Mouse (Mus musculus) C2C12 (cell line): Measurements from ENCODE around the gene Nek2. TPM values are rescaled to one million over a fixed set of nuclear protein-coding genes. Genes with fewer than 3 reads are reported as not detected.

ENCODE experiments used
- H3K27me3 ChIP-seq: one replicate; pipeline ENCODE4 v1.6.1; 2011; ENCODE audit not compliant: control insufficient read depth, insufficient read depth, insufficient read length
- H3K36me3 ChIP-seq: one replicate; pipeline ENCODE4 v1.6.1; 2011; ENCODE audit not compliant: control insufficient read depth, insufficient read depth
- H3K4me3 ChIP-seq: one replicate; pipeline ENCODE4 v1.5.1; 2011; ENCODE audit warnings: mild to moderate bottlenecking, control low read depth; ENCODE audit not compliant: poor library complexity, insufficient read depth, severe bottlenecking
- H3K79me2 ChIP-seq: one replicate; pipeline ENCODE4 v1.6.1; 2011; ENCODE audit not compliant: control insufficient read depth, insufficient read depth
- H3K79me3 ChIP-seq: one replicate; pipeline ENCODE4 v1.6.1; 2011; ENCODE audit warnings: low read depth, control low read depth
- H3ac ChIP-seq: one replicate; pipeline ENCODE3; 2011; ENCODE audit warnings: low read depth; ENCODE audit not compliant: control insufficient read depth, insufficient read length
- CEBPB ChIP-seq: IDR thresholded peaks from one replicate; pipeline ENCODE4 v1.6.1; 2011; ENCODE audit warnings: low read depth, mild to moderate bottlenecking, control low read depth, moderate library complexity
- CTCF ChIP-seq: IDR thresholded peaks from one replicate; pipeline ENCODE4 v1.5.1; 2011; ENCODE audit not compliant: control insufficient read depth, insufficient read depth, insufficient read length
- FOSL1 ChIP-seq: IDR thresholded peaks from one replicate; pipeline ENCODE4 v1.8.0; 2011; ENCODE audit warnings: mild to moderate bottlenecking, low read length; ENCODE audit not compliant: poor library complexity, insufficient read depth, severe bottlenecking
- MAX ChIP-seq: IDR thresholded peaks from one replicate; pipeline ENCODE4 v1.6.1; 2011; ENCODE audit warnings: mild to moderate bottlenecking, control low read depth
- MYOD1 ChIP-seq: IDR thresholded peaks from one replicate; pipeline ENCODE4 v1.6.1; 2011; ENCODE audit warnings: low read depth; ENCODE audit not compliant: control insufficient read depth, insufficient read length
- MYOG ChIP-seq: IDR thresholded peaks from one replicate; pipeline ENCODE4 v1.6.1; 2011; ENCODE audit not compliant: control insufficient read depth, insufficient read length; ENCODE audit errors: extremely low read depth
- USF1 ChIP-seq: IDR thresholded peaks from one replicate; pipeline ENCODE4 v1.6.1; 2011; ENCODE audit warnings: low read depth, mild to moderate bottlenecking, control low read depth, moderate library complexity
- polyA plus RNA-seq: library from polyadenylated mRNA; unstranded; fragments of >200 nt; fragmentation: generic; extraction: Trizol; gene quantifications from one replicate; pipeline ENCODE4 v1.2.1, GENCODE M21; 2012; ENCODE audit warnings: missing spikeins

Gene Nek2
- polyA plus RNA-seq, 1 experiment = 47.6 TPM

GRCm38 (mm10) chr1:191816596-191816995 is 4.6 kb upstream of the Nek2 start:
- H3K36me3 ChIP-seq = no peaks in the 10 kb centered on the region
- no peak overlapping the region for H3K4me3 ChIP-seq
- no peaks in the 10 kb centered on the region for H3K27me3 ChIP-seq
- no peak overlapping the region for H3ac ChIP-seq
- TF ChIP-seq MYOD1 (no peak), MYOG (no peak), USF1 (no peak), FOSL1 (no peak), CEBPB (no peak), MAX (no peak), CTCF (no peak)
- no peaks in the 10 kb centered on the region for H3K79me3 ChIP-seq
- peaks cover 2% of the 10 kb centered on the region for H3K79me2 ChIP-seq

- H3K79me3 ChIP-seq = peaks cover 5% of the 10 kb centered on the region
- H3ac ChIP-seq = peak overlapping the region; percentile 44
- H3K36me3 ChIP-seq = peaks cover 5% of the 10 kb centered on the region
- no peak overlapping the region for H3K4me3 ChIP-seq
- TF ChIP-seq CTCF = peak; percentile 80
- no peak for TF ChIP-seq FOSL1
- no peak for TF ChIP-seq CEBPB
- no peak for TF ChIP-seq MYOD1
- no peak for TF ChIP-seq MYOG
- peak; percentile 24 for TF ChIP-seq MAX
- no peak for TF ChIP-seq USF1
- peaks cover 12% of the 10 kb centered on the region for H3K79me2 ChIP-seq
- H3K27me3 ChIP-seq = no peaks in the 10 kb centered on the region
Observed at GRCm38 (mm10) chr1:191817418-191818144, 3.7 kb upstream of the Nek2 start.

GRCm38 (mm10) chr1:191818145-191818631 is 3.1 kb upstream of the Nek2 start:
- no peak for TF ChIP-seq CTCF
- TF ChIP-seq MAX = no peak
- TF ChIP-seq MYOG = no peak
- no peak for TF ChIP-seq USF1
- TF ChIP-seq FOSL1 = no peak
- H3K79me3 ChIP-seq = peaks cover 5% of the 10 kb centered on the region
- no peak overlapping the region for H3K4me3 ChIP-seq
- H3K36me3 ChIP-seq = peaks cover 9% of the 10 kb centered on the region
- H3ac ChIP-seq = peak overlapping the region; percentile 44
- peaks cover 18% of the 10 kb centered on the region for H3K79me2 ChIP-seq
- no peaks in the 10 kb centered on the region for H3K27me3 ChIP-seq

GRCm38 (mm10) chr1:191819026-191819425 is 2.2 kb upstream of the Nek2 start:
- Histone ChIP-seq H3K79me2 (peaks cover 26% of the 10 kb centered on the region), H3ac (no peak overlapping the region), H3K36me3 (peaks cover 16% of the 10 kb centered on the region), H3K27me3 (no peaks in the 10 kb centered on the region), H3K4me3 (no peak overlapping the region), H3K79me3 (peaks cover 5% of the 10 kb centered on the region)
- TF ChIP-seq MYOD1 = no peak
- TF ChIP-seq CEBPB = no peak
- TF ChIP-seq MYOG = no peak
- no peak for TF ChIP-seq MAX

- Histone ChIP-seq H3K79me2 (peaks cover 30% of the 10 kb centered on the region), H3K4me3 (peak overlapping the region; percentile 31), H3K79me3 (peaks cover 7% of the 10 kb centered on the region), H3K36me3 (peaks cover 35% of the 10 kb centered on the region), H3K27me3 (no peaks in the 10 kb centered on the region), H3ac (peak overlapping the region; percentile 16)
- no peak for TF ChIP-seq MYOG
- TF ChIP-seq CEBPB = no peak
- no peak for TF ChIP-seq USF1
- no peak for TF ChIP-seq MAX
Observed at GRCm38 (mm10) chr1:191820951-191821325, 306 bp upstream of the Nek2 start.

GRCm38 (mm10) chr1:191829124-191829523 is 7.9 kb downstream of the Nek2 start:
- H3K27me3 ChIP-seq = no peaks in the 10 kb centered on the region
- H3K79me3 ChIP-seq = peaks cover 2% of the 10 kb centered on the region
- H3K4me3 ChIP-seq = no peak overlapping the region
- H3ac ChIP-seq = no peak overlapping the region
- peaks cover 3% of the 10 kb centered on the region for H3K79me2 ChIP-seq
- H3K36me3 ChIP-seq = peaks cover 94% of the 10 kb centered on the region
- TF ChIP-seq FOSL1 (no peak), USF1 (no peak), CEBPB (no peak), MYOD1 (no peak), CTCF (no peak), MYOG (no peak), MAX (no peak)
